Mouse (Mus musculus): ENCODE measurements at regions not wholly inside any gene's neighbourhood (a gene's known extent, or its start where the extent isn't known, plus 50 kb on each side); places are given as distances from the start of the nearest gene placed in this dataset.

- no peak for TF ChIP-seq CTCF (IDR thresholded peaks at IDR 0.05; ENCODE audit: control insufficient read depth, insufficient read depth, insufficient read length)
- no peak for TF ChIP-seq FOSL1 (IDR thresholded peaks at IDR 0.05; ENCODE audit: insufficient read depth, low read length, poor library complexity, severe bottlenecking)
These were observed 360.8 kb upstream of the Klhl1 start for GRCm38 (mm10) chr14:96879701-96880100.

Measured in C2C12 (cell line).